Mouse (Mus musculus) MEL (cell line): ENCODE results near the gene Mael. TPM values are rescaled to one million over a fixed set of nuclear protein-coding genes. Genes with fewer than 3 reads are reported as not detected.

Source experiments
- DNase-seq: peaks from one replicate; pipeline ENCODE4 v3.0.0; 2011; ENCODE audit warnings: low read depth, low spot score
- H3K27ac ChIP-seq: 2 replicates; pipeline ENCODE4 v1.5.1; 2012; ENCODE audit warnings: low read depth, mild to moderate bottlenecking, control low read depth, low read length, moderate library complexity; ENCODE audit not compliant: control insufficient read depth
- H3K27me3 ChIP-seq, 2 experiments: fragments of 150-350 bp in 1 of 2; sonication (generic) in 1 of 2; 2 replicates each; pipeline ENCODE4 v1.6.1; 2012; ENCODE audit warnings: low read length in 2 of 2, mild to moderate bottlenecking in 2 of 2, improper control_type of control experiment in 1 of 2, moderate library complexity in 1 of 2; ENCODE audit not compliant: insufficient read depth in 2 of 2, control insufficient read depth in 1 of 2
- H3K36me3 ChIP-seq, 2 experiments: 2 replicates each; pipeline ENCODE4 v1.6.1; 2012 to 2014; ENCODE audit warnings: low read length in 2 of 2, improper control_type of control experiment in 1 of 2, inconsistent platforms in 1 of 2, mild to moderate bottlenecking in 1 of 2; ENCODE audit not compliant: insufficient read depth in 2 of 2, control insufficient read depth in 1 of 2
- H3K4me1 ChIP-seq, 2 experiments: fragments of 150-350 bp in 1 of 2; sonication (generic) in 1 of 2; 2 replicates each; pipeline ENCODE4 v1.6.1; 2012; ENCODE audit warnings: low read length in 2 of 2, improper control_type of control experiment in 1 of 2, mild to moderate bottlenecking in 1 of 2; ENCODE audit not compliant: insufficient read depth in 2 of 2, control insufficient read depth in 1 of 2
- H3K4me3 ChIP-seq, 2 experiments: fragments of 150-350 bp in 1 of 2; sonication (generic) in 1 of 2; 2 replicates each; pipeline ENCODE4 v1.5.1; 2012; ENCODE audit warnings: low read depth in 2 of 2, low read length in 2 of 2, mild to moderate bottlenecking in 2 of 2, moderate library complexity in 2 of 2, control low read depth in 1 of 2, improper control_type of control experiment in 1 of 2; ENCODE audit not compliant: control insufficient read depth in 1 of 2, insufficient read depth in 1 of 2
- H3K79me2 ChIP-seq: 2 replicates; pipeline ENCODE4 v1.6.1; 2012; ENCODE audit warnings: mild to moderate bottlenecking, low read length, moderate library complexity; ENCODE audit not compliant: control insufficient read depth, poor library complexity, insufficient read depth
- H3K9ac ChIP-seq: 2 replicates; pipeline ENCODE4 v1.6.1; 2012; ENCODE audit warnings: low read depth, mild to moderate bottlenecking, control low read depth, low read length, moderate library complexity; ENCODE audit not compliant: control insufficient read depth, poor library complexity, severe bottlenecking
- H3K9me3 ChIP-seq: fragments of 150-350 bp; sonication (generic); replicated peaks from 2 replicates; pipeline ENCODE4 v1.6.1; 2012; ENCODE audit warnings: mild to moderate bottlenecking, low read length, improper control_type of control experiment, moderate library complexity; ENCODE audit not compliant: insufficient read depth
- BHLHE40 ChIP-seq: IDR thresholded peaks from 2 replicates; pipeline ENCODE4 v1.6.1; 2012; ENCODE audit warnings: low read depth, mild to moderate bottlenecking, inconsistent platforms, low read length, improper control_type of control experiment, borderline replicate concordance
- CHD1 ChIP-seq: IDR thresholded peaks from 2 replicates; pipeline ENCODE4 v1.6.1; 2012; ENCODE audit warnings: low read depth, mild to moderate bottlenecking, inconsistent platforms, low read length, improper control_type of control experiment
- CTCF ChIP-seq, 3 experiments: IDR thresholded peaks in 2 of 3; conservative IDR thresholded peaks in 1 of 3; 2 replicates each; pipeline ENCODE4 v1.5.1; 2011 to 2012; ENCODE audit warnings: low read length in 3 of 3, low read depth in 2 of 3, mild to moderate bottlenecking in 2 of 3, improper control_type of control experiment in 1 of 3, inconsistent platforms in 1 of 3, mixed read lengths in 1 of 3, moderate library complexity in 1 of 3; ENCODE audit not compliant: control insufficient read depth in 1 of 3, insufficient read depth in 1 of 3, poor library complexity in 1 of 3, severe bottlenecking in 1 of 3
- ELF1 ChIP-seq: IDR thresholded peaks from 2 replicates; pipeline ENCODE4 v1.6.1; 2014; ENCODE audit warnings: low read depth, mild to moderate bottlenecking, inconsistent platforms, low read length, improper control_type of control experiment, moderate library complexity
- GABPA ChIP-seq: IDR thresholded peaks from 2 replicates; pipeline ENCODE4 v1.6.1; 2012; ENCODE audit warnings: low read depth, mild to moderate bottlenecking, inconsistent platforms, low read length, improper control_type of control experiment, moderate library complexity
- GATA1 ChIP-seq: IDR thresholded peaks from 2 replicates; pipeline ENCODE4 v1.6.1; 2011; ENCODE audit warnings: low read depth, low read length, improper control_type of control experiment
- JUND ChIP-seq: IDR thresholded peaks from 2 replicates; pipeline ENCODE4 v1.6.1; 2011; ENCODE audit warnings: low read depth, mild to moderate bottlenecking, improper control_type of control experiment, low read length
- KAT2A ChIP-seq: conservative IDR thresholded peaks from 2 replicates; pipeline ENCODE4 v1.6.1; 2012; ENCODE audit warnings: low read depth, low read length, improper control_type of control experiment, inconsistent platforms
- MAX ChIP-seq: IDR thresholded peaks from 2 replicates; pipeline ENCODE4 v1.6.1; 2011; ENCODE audit warnings: low read length, improper control_type of control experiment
- MAZ ChIP-seq: IDR thresholded peaks from 2 replicates; pipeline ENCODE4 v1.6.1; 2012; ENCODE audit warnings: low read depth, mild to moderate bottlenecking, inconsistent platforms, low read length, improper control_type of control experiment
- MXI1 ChIP-seq: IDR thresholded peaks from 2 replicates; pipeline ENCODE4 v1.6.1; 2011; ENCODE audit warnings: mild to moderate bottlenecking, low read depth, low read length, improper control_type of control experiment
- MYB ChIP-seq: IDR thresholded peaks from 2 replicates; pipeline ENCODE4 v1.6.1; 2011; ENCODE audit warnings: mild to moderate bottlenecking, low read depth, low read length, improper control_type of control experiment
- MYC ChIP-seq: IDR thresholded peaks from 2 replicates; pipeline ENCODE4 v1.6.1; 2011; ENCODE audit warnings: low read depth, mild to moderate bottlenecking, low read length, improper control_type of control experiment, moderate library complexity
- NELFE ChIP-seq: IDR thresholded peaks from 2 replicates; pipeline ENCODE4 v1.6.1; 2011; ENCODE audit warnings: low read depth, low read length, improper control_type of control experiment
- NRF1 ChIP-seq: IDR thresholded peaks from 2 replicates; pipeline ENCODE4 v1.6.1; 2014; ENCODE audit warnings: low read depth, mild to moderate bottlenecking, inconsistent platforms, low read length, improper control_type of control experiment, moderate library complexity; ENCODE audit not compliant: poor library complexity, insufficient read depth, severe bottlenecking
- RAD21 ChIP-seq: IDR thresholded peaks from 2 replicates; pipeline ENCODE4 v1.6.1; 2011; ENCODE audit warnings: mild to moderate bottlenecking, low read depth, low read length, improper control_type of control experiment
- RCOR1 ChIP-seq: IDR thresholded peaks from 2 replicates; pipeline ENCODE4 v1.6.1; 2012; ENCODE audit warnings: low read depth, mild to moderate bottlenecking, inconsistent platforms, low read length, improper control_type of control experiment
- SIN3A ChIP-seq: IDR thresholded peaks from 2 replicates; pipeline ENCODE4 v1.6.1; 2012; ENCODE audit warnings: low read length, improper control_type of control experiment, inconsistent platforms
- SMC3 ChIP-seq: IDR thresholded peaks from 2 replicates; pipeline ENCODE4 v1.6.1; 2011; ENCODE audit warnings: low read depth, low read length, improper control_type of control experiment
- TAL1 ChIP-seq: IDR thresholded peaks from 2 replicates; pipeline ENCODE4 v1.6.1; 2012; ENCODE audit warnings: mild to moderate bottlenecking, inconsistent platforms, low read length, moderate library complexity, mixed read lengths
- TBP ChIP-seq: IDR thresholded peaks from 2 replicates; pipeline ENCODE4 v1.8.0; 2011; ENCODE audit warnings: low read depth, low read length, improper control_type of control experiment
- TCF12 ChIP-seq: IDR thresholded peaks from 2 replicates; pipeline ENCODE4 v1.6.1; 2014; ENCODE audit warnings: low read depth, mild to moderate bottlenecking, inconsistent platforms, low read length, improper control_type of control experiment, moderate library complexity
- UBTF ChIP-seq: IDR thresholded peaks from 2 replicates; pipeline ENCODE4 v1.6.1; 2012; ENCODE audit warnings: low read depth, mild to moderate bottlenecking, inconsistent platforms, low read length, improper control_type of control experiment, moderate library complexity, borderline replicate concordance; ENCODE audit not compliant: insufficient read depth
- USF1 ChIP-seq: IDR thresholded peaks from 2 replicates; pipeline ENCODE4 v1.6.1; 2014; ENCODE audit warnings: low read depth, mild to moderate bottlenecking, inconsistent platforms, low read length, improper control_type of control experiment, moderate library complexity
- USF2 ChIP-seq, 2 experiments: IDR thresholded peaks; 2 replicates each; pipeline ENCODE4 v1.6.1; 2011 to 2012; ENCODE audit warnings: improper control_type of control experiment in 2 of 2, low read length in 2 of 2, borderline replicate concordance in 1 of 2, inconsistent platforms in 1 of 2, low read depth in 1 of 2, mild to moderate bottlenecking in 1 of 2; ENCODE audit not compliant: insufficient read depth in 1 of 2
- ZC3H11A ChIP-seq: IDR thresholded peaks from 2 replicates; pipeline ENCODE4 v1.6.1; 2012; ENCODE audit warnings: low read depth, mild to moderate bottlenecking, inconsistent platforms, low read length, improper control_type of control experiment
- ZMIZ1 ChIP-seq: IDR thresholded peaks from 2 replicates; pipeline ENCODE4 v1.6.1; 2012; ENCODE audit warnings: low read depth, mild to moderate bottlenecking, inconsistent platforms, low read length, improper control_type of control experiment, moderate library complexity
- ZNF384 ChIP-seq: IDR thresholded peaks from 2 replicates; pipeline ENCODE4 v1.6.1; 2012; ENCODE audit warnings: low read depth, mild to moderate bottlenecking, inconsistent platforms, low read length, improper control_type of control experiment
- polyA plus RNA-seq, 2 experiments: library from polyadenylated mRNA; stranded (reverse) in 1 of 2; unstranded in 1 of 2; fragments of >175 nt in 1 of 2; fragments of >200 nt in 1 of 2; gene quantifications; 2 replicates each; pipeline versions ENCODE4 v1.2.1 to v1.2.4; 2012; ENCODE audit warnings: low replicate concordance in 2 of 2, low read depth in 1 of 2; ENCODE audit not compliant: insufficient read length in 2 of 2, insufficient read depth in 1 of 2, missing spikeins in 1 of 2
- total RNA-seq: library from RNA; depleted of rRNA; stranded (reverse); fragments of 300-350 nt; gene quantifications from 2 replicates; pipeline ENCODE4 v1.2.3, GENCODE M21; 2012

The Mael gene
- total and polyA plus RNA-seq, 3 experiments = not detected

DNA sequence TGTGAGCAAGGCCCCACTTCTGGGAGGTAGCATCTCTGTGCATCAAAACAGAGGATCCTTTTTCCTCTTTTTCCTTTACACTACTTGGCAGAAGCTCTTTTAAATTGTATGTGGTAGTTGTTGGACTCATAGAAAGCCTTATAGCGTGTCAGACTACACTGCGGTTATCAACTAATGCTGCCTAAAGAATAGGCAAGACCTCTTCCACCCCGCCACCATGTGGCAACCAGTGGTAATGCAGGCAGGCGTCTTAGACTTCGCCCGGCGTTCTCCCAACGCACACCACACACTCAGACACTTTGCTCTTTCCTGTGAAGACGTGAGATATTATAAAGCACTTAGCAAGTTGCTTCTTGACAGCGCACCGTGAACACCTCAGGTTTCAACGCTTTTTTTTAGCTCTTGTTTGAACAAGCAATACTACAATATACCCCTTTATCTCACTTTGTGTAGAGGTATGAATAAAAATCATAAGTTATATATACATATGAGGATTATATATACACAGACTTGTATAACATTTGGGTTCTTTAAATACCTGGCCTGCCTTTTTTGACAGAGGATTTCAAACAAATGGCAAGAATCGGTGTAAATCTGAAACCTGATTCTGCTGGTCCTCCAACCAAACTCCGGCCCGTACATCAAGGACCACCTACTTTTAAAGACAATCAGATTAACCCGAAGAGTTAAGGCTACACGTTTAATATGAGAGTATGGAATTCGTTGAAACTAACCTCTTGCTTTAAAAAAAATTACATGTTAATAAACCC lies 85.0 kb downstream of the Mael start (continued):
- TF ChIP-seq USF2 (IDR thresholded peaks at IDR 0.05; ENCODE audit: borderline replicate concordance in 1 of 2, insufficient read depth in 1 of 2, low read depth in 1 of 2, low read length in 2 of 2) = no peak
- no peak for TF ChIP-seq KAT2A
- no peak for TF ChIP-seq ZMIZ1
- peak; percentile 61 for TF ChIP-seq MYC
- TF ChIP-seq MAZ = no peak
- TF ChIP-seq ZC3H11A = peak; percentile 94
- TF ChIP-seq SMC3 = peak; percentile 99
- TF ChIP-seq NRF1 = 0 out of 2 replicates have a peak, but pooled peaks have one; percentile 21
- peak; percentile 91 for TF ChIP-seq RAD21
- TF ChIP-seq TCF12 = 0 out of 2 replicates have a peak, but pooled peaks have one; percentile 27
- TF ChIP-seq CHD1 = no peak
- no peak for TF ChIP-seq JUND
- TF ChIP-seq RCOR1 = no peak
- TF ChIP-seq NELFE = no peak
- TF ChIP-seq GABPA = no peak
- peak; percentile 79 for TF ChIP-seq SIN3A
- TF ChIP-seq MAX = no peak
- TF ChIP-seq, all 39 proteins: peak for 11

DNA sequence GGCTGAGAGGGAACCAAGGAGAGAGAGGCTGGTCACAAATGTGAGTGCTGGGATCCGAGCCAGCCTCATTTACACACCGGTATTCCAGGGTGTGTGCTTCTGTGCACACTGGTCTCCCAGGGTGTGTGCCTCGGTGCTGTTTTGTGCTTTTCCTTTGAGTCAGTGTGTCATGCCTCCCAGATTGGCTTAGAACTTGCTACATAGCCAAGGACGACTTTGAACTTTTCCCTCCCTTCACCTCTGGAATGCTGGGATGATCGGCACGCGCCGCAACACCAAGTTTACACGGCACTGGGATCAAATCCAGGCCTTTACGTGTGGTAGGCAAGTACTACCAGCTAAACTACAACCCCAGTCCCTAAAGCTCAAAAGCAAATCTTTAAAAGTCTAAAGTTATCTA lies 86.5 kb downstream of the Mael start:
- H3K9me3 ChIP-seq = no peaks in the 10 kb centered on the region
- peaks cover 0 to 11% of the 10 kb centered on the region in 2 experiments; a peak in 2 of 4 replicates for H3K36me3 ChIP-seq
- no peaks in the 10 kb centered on the region for H3K79me2 ChIP-seq
- no peak overlapping the region for H3K9ac ChIP-seq
- H3K4me3 ChIP-seq = no peak overlapping the region
- TF ChIP-seq GATA1 (no peak), TCF12 (no peak), GABPA (no peak), RAD21 (no peak), BHLHE40 (no peak), CTCF (IDR thresholded peaks at IDR 0.05 in 2 of 3, conservative IDR thresholded peaks at IDR 0.05 in 1 of 3; ENCODE audit: control insufficient read depth in 1 of 3, insufficient read depth in 1 of 3, low read depth in 2 of 3, low read length in 3 of 3, poor library complexity in 1 of 3, severe bottlenecking in 1 of 3) (no peak), ELF1 (no peak), ZMIZ1 (no peak), ZNF384 (no peak), UBTF (no peak), TBP (no peak), NELFE (no peak), USF1 (no peak), MAZ (no peak), TAL1 (no peak), KAT2A (no peak), MYB (no peak), USF2 (IDR thresholded peaks at IDR 0.05; ENCODE audit: borderline replicate concordance in 1 of 2, insufficient read depth in 1 of 2, low read depth in 1 of 2, low read length in 2 of 2) (no peak), JUND (no peak), MXI1 (no peak)
- peaks cover 4 to 21% of the 10 kb centered on the region in 2 experiments; a peak in 3 of 4 replicates for H3K4me1 ChIP-seq
- H3K27me3 ChIP-seq = peaks cover 0 to 1% of the 10 kb centered on the region in 2 experiments; a peak in 1 of 4 replicates
- DNase-seq = no peak
- no peak overlapping the region for H3K27ac ChIP-seq
